Mouse (Mus musculus) layer of hippocampus, adult 9-10 months (tissue): ENCODE measurements around the gene Syt2.

Source experiments
- DNase-seq: peaks from one replicate; pipeline ENCODE4 v3.0.0; 2022; ENCODE audit warnings: low spot score

Gene Syt2

DNA sequence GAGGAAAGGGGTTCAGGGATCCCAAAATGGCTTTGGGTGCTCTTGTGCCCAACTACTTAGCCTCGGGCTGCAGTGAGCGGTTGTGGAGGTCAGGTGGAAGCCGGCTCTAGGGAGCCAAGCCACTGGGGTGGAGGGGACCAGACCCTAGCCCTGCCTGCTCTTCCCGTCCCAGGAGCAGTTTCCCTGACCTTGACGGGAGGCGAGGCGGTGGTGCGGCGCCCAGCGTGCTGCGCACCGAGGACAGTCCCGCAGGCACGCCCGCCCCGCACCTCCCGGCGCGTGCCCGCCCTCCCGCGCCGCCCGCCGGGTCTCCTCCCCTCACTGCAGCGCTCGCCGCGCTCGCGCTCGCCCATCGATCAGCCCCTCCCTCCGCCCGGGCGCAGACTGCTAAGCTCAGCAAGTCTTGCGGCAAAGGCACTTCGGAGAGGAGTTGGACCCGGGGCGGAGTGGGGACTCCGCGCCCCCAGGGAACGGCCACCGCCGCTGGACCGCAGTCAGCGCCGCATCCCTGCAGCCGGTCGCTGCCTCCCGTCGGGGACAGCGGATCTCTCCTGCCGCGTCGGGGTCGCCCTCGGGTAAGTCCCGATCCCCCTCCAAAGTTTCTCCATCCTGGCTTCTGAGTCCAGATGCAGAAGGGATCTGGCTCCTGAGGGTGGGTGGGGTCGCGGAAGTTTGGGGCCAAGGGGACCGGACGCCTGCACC lies at the start of gene Syt2:
Gene Syt2 (plus strand): TSS at position 417 of the 702 bp plus-strand sequence.
- DNase-seq, result no peak

DNA sequence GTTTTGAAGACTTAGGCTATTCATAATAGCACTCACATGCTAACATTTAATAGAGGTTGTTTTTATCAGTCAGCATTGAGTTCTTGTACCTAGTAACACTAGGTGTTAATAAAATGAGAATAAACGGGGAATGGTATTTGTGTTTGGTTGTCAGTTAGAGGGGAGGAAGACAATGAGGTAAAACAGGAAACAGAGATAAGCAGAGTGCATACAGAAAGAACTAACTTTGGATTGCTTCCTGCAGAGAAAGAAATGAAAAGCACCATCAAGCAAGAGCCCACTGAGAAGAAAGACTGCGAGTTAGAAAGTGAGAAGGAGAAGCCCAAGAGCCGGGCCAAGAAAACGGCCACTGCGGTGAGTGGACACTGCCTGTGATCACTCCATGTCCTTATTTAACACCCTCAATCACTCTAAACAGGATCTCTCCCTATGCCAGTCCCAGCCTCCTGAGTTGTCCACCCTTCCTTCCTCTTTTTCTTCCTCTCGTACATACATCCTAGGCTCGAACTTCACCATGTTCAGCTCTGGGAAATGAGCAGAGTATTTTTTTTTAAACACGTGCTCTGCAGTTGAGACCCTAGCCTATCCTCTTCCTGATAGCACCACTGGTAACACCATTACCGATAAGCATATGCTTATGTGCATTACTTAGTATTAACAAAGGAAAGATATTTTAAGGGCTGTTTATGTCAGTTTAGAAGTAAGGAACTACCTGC lies 49.0 kb upstream of the Syt2 start:
- DNase-seq, result no peak

GRCm38 (mm10) chr1:134604086-134604485 lies 42.4 kb upstream of the Syt2 start:
- no peak for DNase-seq

DNA sequence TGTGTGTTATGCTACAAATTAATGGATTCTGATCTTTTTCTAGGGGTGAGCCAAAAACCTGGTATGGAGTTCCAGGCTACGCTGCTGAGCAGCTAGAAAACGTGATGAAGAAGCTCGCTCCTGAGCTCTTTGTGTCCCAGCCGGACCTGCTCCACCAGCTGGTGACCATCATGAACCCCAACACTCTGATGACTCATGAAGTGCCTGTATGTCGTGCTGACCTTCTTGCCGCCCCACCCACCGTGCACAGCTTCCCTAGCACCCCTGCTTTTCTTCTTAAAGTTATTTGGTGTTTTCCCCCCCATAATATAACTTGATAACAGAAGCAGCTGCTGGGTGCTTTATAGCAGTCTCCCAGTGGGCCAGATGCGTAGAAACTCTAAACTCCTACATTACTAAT lies 40.8 kb upstream of the Syt2 start:
- DNase-seq, result no peak

GRCm38 (mm10) chr1:134606381-134606780 lies 40.1 kb upstream of the Syt2 start:
- DNase-seq, result no peak

DNA sequence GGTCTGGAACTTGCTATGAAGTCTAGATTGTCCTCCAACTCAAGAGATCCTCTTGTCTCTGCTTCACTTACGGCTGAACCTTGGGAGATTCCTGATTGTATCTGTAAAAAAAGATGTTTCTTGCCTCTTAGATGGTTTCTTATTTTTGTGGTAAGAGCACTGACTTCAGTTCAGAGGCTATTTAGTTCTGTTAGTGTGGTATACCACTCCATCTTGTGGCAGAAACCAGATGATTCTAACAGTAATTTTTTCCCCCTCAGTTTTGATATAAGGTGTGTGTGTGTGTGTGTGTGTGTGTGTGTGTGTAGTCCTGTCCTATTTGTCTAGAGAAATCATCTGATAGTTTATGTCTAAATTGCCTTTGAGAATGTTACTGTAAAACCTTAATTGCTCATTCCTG lies 39.2 kb upstream of the Syt2 start:
- DNase-seq, result no peak

GRCm38 (mm10) chr1:134609172-134609571 lies 37.3 kb upstream of the Syt2 start:
- DNase-seq, result no peak

DNA sequence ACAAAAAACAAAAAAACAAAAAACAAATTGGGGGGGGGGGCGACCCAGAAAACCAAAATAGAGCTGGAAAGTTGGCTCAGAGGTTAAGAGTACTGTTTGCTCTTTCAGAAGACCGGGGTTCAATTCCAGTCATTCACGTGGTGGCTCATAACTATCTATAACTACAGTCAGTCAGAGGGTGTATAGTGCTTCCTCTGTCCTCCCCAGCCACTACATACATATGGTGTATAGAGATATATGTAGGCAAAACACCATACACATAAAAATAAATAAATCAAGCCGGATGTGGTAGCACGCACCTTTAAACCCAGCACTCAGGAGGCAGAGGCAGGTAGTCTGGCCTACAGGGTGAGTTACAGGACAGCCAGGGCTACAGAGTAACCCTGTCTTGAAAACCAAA lies 31.9 kb upstream of the Syt2 start:
- no peak for DNase-seq

DNA sequence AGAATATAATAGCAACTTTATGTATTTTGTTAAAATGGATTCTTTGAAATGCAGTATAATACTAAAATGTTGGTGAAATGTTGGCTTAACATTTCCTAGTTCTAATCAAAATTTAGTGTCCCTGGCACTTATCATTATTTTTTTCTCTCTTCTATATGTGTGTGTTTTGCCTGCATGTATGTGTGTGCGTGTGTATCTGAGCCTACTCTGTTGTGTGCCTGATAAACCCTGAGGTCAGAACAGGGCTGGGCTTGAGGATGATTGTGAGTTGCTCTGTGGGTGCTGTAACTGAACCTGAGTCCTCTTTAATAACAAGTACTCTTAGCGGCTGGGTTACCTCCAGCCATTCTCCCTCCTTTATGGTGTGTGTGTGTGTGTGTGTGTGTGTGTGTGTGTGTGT lies 31.5 kb upstream of the Syt2 start:
- no peak for DNase-seq

GRCm38 (mm10) chr1:134617656-134618055 lies 28.8 kb upstream of the Syt2 start:
- no peak for DNase-seq

- no peak for DNase-seq
Observed at GRCm38 (mm10) chr1:134625325-134625724, 21.2 kb upstream of the Syt2 start.

- no peak for DNase-seq
Observed at GRCm38 (mm10) chr1:134629455-134629854, 17.0 kb upstream of the Syt2 start.

DNA sequence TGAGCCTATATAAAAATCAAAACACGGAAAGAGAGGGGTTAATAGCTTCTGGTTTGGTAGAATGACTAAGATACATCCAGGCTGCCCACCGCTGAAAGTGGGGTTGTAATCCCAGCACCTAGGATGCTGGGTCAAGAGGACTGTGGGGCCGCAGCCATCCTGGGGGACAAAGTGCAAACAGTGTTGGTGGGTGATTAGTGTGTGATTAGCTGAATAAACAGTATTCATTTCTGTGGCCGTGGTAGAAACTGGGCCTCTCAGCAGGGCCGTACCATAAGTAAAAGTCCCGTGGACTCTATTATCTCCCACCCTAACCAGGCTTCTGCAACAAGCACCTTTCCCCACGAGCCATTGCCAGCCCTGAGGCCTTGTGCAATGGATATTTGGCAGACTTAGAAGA lies 12.2 kb upstream of the Syt2 start:
- DNase-seq, result no peak

GRCm38 (mm10) chr1:134636245-134636644 lies 10.2 kb upstream of the Syt2 start:
- DNase-seq, result no peak

GRCm38 (mm10) chr1:134636684-134637083 lies 9.8 kb upstream of the Syt2 start:
- DNase-seq, result peak; percentile 46

- no peak for DNase-seq
Observed at GRCm38 (mm10) chr1:134638041-134638440, 8.4 kb upstream of the Syt2 start.

DNA sequence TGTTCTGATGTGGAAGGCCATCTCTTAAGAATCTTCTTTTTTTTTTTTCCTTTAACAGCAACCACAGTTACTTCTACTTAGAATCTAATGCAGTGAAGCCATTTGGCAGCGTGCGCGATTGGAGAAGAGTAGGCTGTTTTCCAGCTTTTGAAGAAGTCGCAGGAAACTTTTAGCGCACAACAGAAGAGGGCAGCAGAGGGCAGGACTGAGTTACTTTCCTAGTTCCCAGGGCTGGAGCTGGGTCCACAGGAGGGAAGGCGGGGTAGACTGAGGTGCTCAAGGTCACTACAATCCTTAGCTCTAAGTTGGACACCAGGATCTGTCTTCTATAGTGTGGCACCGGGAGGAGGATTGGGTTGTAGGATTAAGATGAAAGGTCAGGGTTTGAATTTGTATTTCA lies 8.0 kb upstream of the Syt2 start:
- no peak for DNase-seq

DNA sequence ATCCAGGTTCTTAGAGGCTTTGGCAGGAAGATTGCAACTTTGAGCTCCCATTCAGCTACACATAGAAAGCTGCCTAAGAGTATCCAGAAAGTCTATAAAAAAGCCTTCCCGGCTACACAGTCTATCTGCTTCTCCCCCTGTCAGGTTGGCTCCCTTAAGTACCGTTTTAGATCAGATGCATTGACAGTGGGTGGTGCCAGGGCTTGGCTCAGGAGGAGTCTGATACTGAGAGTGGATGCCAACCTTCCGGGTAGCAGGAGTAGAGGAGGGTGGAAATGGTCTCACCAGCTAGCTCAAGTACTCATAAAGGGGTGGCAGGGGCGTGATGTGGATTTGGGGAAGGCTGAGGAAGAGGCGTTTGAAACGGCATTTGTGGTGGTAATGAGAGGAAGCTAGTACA lies 7.0 kb upstream of the Syt2 start:
- no peak for DNase-seq

GRCm38 (mm10) chr1:134641507-134641906 lies 5.0 kb upstream of the Syt2 start:
- no peak for DNase-seq

GRCm38 (mm10) chr1:134643702-134644101 lies 2.8 kb upstream of the Syt2 start:
- DNase-seq, result no peak

DNA sequence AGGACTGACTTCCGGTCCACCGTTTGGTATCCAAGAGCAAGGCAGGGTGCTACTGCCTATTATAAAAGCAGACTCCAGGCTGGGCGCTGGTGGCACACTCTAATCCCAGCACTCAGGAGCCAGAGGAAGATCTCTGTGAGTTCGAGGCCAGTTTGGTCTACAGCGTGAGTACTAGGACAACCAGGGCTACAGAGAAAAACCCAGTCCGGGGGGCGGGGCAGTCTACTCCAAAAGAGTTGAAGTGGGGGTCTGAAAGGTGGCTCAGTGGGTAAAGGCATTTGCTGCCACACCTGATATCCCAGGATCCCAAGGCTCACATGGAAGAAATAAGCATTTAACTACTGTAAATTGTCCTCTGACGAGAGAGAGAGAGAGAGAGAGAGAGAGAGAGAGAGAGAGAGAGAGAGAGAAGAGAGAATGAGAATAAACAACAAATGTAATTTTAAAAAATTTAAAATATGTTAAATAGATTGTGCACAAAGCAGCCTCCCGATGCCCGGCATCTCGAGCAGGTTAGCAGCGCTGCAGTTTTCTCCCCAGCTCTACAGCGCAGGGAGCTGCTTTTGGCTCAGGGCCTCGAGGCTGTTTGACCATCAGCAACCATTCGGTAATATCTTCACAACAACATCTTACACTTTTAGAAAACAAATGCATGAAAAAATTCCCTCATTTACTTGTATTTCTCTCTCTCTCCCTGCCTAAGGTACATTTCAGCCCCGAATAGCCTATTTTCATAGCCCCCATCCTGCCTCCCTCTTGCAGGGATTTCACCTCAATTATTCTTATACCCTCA lies 873 bp upstream of the Syt2 start:
- no peak for DNase-seq

DNA sequence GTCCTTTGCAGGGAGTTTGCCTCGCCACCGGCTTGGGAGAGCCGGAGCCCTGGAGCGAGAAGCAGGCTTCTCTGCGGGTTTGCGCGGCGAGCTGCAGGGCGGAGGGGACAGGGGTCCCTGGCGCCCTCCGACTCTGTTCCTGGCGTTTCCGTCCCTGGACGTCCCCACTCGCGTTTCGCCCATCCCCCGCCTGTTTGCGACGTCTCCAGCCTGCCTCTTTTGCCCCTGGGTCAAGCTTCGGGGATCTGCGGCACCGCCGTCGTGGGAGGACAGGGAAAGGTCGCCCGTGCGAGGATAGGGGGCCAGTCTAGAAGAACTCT lies 446 bp downstream of the Syt2 start:
- DNase-seq, result no peak

GRCm38 (mm10) chr1:134647591-134647990 lies 1.1 kb downstream of the Syt2 start:
- no peak for DNase-seq
